Mouse (Mus musculus): Measurements from ENCODE around the gene Cyfip1.

Gene Cyfip1

DNA sequence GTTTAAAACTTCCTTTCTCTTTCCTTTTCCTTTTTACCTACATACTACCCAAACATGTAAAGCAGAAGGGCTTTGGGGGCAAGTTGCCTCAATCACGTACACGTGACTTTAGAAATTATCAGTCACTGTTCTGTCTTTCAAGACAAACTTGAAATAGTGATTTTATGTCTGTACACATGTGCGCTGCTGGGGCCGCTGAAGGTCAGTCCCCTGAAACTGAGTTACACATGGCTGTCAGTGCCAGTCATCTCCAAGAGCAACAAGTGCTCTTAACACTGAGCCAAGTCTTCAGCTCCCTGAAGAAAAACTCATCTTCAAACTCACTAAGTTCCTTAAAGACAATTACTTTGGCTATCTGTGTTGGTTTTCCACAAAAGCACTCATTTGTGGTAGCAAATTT lies 116.4 kb downstream of the Cyfip1 start:
- no peak for DNase-seq

DNA sequence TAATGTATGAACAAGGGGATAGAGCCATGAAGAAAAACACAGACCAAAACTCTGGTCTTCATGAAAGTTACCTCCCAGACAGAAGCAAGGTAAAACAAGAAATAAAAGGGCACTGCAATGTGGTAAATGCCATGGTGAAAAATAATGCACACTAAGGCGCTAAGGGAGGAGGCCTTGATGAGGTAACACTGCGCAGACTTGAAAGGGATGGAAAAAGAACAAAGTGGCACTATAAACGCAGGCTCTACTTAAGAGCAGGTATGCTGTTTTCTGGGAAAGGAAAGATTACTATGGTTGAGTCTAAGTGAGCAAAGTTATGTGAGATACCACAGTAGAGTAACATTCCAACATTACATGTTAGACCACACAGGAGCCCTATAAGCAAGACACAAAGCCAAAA lies 118.3 kb downstream of the Cyfip1 start:
- DNase-seq = no peak

DNA sequence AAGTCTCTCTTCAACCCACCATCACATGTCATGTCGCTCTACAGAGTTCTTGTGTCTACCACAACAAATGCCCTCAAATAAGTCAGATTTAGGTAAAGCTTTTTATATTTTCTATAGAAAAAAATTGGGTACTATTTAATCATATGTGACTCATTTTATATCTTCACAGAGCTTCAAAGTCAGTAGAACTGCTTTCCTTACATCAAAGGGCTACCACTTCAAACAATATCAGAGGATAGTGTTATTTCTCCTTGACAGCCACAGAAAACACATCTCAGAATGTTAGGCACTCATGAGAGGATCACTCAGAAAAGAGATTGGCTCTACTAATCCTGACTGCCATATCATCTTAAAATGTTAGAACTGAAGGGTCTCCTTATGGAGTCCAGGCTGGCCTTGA lies 119.0 kb downstream of the Cyfip1 start:
- no peak for DNase-seq

DNA sequence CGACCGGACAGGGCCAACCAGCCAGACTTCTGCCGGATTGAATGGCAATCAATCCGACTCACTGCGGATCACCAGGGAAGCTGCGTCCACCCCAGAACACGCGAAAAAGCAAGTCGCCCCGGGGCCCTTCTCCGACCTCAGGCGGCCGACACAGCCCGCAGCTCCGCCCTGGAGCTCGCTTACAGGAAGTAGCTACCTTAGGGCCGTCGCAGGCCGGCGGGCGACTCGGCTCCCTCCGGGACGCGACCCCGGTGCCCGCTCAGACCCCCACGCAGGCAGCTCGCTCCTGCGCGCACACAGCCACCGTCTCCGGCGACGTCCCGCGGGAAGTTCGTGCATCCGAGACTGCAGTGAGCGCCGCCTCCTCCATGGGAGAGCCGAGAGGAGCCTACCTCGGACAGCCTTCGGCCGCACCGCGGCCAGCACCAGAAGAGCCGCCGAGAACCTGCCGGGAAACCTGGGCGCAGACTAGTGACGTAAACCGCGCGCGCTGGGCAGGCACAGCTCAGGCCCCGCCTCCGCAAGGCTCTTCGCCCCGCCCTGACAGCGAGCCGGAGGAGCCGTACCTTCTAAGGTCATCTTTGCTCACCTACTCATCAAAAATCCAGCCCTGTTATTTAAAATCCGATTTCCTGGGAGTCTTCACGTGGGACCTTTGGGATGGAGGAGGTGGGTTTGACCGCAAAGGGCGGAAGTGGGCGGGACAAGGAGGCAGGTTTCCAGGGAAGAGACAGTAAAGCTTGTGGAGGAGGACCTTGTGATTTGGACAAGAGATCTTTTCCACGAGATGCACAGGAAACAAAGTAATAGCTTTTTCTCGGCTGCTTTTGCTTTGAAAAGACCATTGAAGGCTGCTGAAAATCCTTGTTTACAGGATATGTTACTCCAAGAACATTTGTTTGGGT lies 120.7 kb downstream of the Cyfip1 start, which contains the start of gene Nipa2:
Nipa2 (minus strand) TSS at position 473 of the 905 bp plus-strand sequence.
- peak; percentile 94 for DNase-seq

DNA sequence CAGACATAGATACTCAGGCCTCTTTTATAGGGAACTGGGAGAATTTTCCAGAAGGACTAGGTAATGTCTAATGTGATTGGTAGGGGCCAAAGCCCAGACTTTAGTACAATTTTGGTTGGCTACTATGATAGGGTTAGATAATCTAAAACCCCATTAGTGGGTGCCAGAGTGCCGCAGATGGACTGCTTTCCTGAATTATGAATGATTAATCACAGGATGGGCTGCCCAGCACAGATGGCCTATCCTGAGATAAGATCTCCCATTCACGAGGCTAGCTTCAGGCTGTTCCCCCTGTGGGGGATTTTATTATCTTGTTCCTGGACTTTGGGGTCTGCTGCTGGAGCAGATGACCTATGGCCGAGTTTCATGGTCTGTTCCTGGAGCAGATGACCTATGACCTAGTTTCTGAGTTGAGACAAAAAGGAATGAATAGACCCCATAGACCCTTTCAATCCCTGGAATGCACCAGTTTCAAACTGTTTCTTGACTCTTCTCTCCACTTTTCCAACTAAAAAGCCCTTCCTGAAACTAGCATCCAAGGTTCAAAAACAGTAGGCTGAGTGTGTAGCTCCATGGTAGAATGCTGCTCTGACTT lies 125.4 kb downstream of the Cyfip1 start:
- no peak for DNase-seq

DNA sequence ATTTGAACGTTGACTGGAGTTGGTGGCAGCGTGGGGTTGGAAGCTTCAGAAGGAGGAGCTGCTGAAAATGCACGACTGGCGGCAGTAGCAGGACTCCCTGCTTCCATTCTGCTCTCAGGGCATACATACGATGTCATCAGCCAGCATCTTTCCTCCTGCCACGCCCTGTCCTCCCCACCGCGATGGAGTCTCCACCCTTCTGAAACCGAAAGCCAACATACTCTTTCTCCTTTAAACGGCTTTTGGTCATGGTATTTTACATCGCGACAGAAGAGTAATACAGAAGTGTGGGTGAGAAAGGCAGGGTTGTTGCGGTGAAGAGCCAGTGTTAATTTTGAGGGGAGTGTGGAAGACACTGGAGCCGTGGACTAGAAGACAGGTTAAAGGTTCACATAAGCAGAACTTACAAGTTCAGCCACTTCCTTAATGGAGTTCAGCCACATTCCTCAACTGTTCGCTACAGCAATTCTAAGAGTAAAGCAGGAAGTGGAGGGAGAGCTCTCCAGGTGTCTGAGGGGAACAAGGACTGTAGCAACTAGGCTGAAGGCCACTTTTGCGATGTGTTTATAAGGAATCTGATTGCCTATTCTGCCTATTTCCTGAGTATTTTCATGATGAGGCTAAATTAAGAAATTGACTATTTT lies 126.8 kb downstream of the Cyfip1 start:
- DNase-seq = no peak

DNA sequence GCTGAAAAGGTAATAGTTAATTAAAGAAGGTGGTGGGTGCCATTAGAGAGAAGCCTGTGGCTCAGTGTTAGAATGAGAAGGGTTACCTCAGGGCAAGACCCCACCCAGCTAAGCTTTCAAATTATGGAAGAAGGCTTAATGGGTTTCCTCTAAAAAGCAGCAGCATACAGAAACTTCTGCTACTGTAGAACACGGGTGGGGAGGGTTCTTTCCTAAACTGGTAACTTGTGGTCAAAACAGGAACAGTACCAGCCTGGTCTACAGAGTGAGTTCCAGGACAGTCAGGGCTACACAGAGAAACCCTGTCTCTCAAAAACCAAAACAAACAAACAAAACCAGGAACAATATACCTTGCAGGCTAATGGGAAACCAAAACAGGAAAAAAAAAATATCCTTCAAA lies 127.9 kb downstream of the Cyfip1 start:
- DNase-seq = no peak

DNA sequence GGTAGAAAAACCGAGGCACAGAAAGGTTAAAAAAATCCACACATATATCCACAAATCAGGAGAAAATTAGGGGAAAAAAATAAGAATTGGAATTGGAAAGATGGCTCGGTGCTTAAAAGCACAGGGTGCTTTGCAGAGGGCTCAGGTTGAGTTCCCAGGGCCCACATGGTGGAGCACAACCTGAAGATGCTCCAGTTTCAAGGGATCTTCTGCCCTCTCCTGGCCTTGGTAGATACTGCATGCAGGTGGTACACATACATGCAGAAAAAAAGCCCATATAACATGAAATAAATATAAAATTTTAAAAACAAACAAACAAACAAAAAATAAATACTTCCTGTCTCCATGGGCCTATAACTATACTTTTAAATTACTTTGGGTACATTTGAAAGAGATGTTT lies 132.9 kb downstream of the Cyfip1 start:
- DNase-seq = no peak

DNA sequence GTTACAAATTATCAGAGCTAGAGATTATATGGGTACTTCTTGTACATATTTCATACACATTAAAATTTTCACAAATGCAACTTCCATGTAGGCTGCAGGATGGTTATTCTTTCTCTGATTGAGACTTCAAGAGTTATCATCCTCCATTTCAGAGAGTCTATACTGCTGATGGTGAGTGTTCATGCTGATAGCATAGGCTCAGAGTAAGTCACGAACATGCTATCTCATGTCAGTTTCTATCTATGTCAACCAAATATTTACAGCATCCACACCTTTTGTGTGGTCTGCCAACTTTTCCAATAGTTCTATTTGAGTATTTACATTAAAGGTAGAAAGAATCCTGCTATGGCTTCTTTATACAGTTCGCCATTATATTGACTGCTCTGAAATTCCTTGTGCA lies 140.0 kb downstream of the Cyfip1 start:
- DNase-seq = no peak

All from cerebellum, adult 9-11 months (tissue).